Comparison of ENCODE assay signal across 12 mouse cellular contexts in genomic region chr2:101741653-101742052, GRCm38 (mm10).
"Had no signal": no experiment of that assay in that cellular context is flagged by ENCODE, and none has a peak within 500 bp of the region (broad histone marks: within the 10 kb centered on the region; RNA-seq: fewer than 3 reads in every experiment).

No protein-coding gene starts in this region.

- ATAC-seq: midbrain, embryonic 15.5 days had no signal

- DNase-seq: kidney, adult 11 months; kidney, adult 9 months; kidney, postnatal 14 days; lung, postnatal 14 days; right cerebral cortex, postnatal 4 days; spleen, adult 18-20 months; thymus, adult 18-20 months; thymus, postnatal 14 days had no signal

- H3K27me3 ChIP-seq: midbrain, embryonic 15.5 days had no signal

- H3K27ac ChIP-seq: left cerebral cortex, adult 2 months; limb, embryonic 10.5 days; midbrain, embryonic 15.5 days had no signal

- H3K4me1 ChIP-seq: limb, embryonic 10.5 days; midbrain, embryonic 15.5 days had no signal

- H3K9me3 ChIP-seq: limb, embryonic 10.5 days; midbrain, embryonic 15.5 days had no signal

- H3K36me3 ChIP-seq: midbrain, embryonic 15.5 days had no signal

- H3K4me3 ChIP-seq: left cerebral cortex, adult 2 months; limb, embryonic 10.5 days; midbrain, embryonic 15.5 days had no signal

- H3K9ac ChIP-seq: midbrain, embryonic 15.5 days had no signal

- H3K4me2 ChIP-seq: liver, embryonic 11.5 days; midbrain, embryonic 15.5 days had no signal
